Mouse (Mus musculus) right cerebral cortex, adult 2 months (tissue): ENCODE results near the gene Dusp3.

Experiments used
- DNase-seq, 2 experiments: peaks; one replicate each; pipeline ENCODE4 v3.0.0; 2021 to 2022; ENCODE audit warnings: low spot score in 2 of 2

The Dusp3 gene

DNA sequence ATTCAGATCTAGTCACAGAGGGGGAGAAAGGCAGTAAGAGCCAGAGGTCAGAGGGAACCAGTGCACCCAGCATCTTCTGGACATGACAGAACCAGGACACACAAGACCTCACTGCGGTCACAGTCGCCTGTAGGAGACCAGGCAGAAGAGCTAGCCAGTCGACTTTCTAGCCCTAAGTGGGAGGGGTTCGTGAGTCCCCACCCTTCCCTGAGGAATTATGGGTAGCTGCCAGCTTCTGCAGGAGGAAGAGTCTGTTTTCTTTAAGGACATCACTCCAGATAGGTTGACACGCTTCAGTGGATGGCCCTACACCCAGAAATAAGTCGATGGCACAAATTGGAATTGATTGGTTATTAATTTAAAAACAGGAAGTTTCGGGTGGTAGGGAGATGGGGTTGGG, 50.4 kb downstream of the Dusp3 start:
- no peak for DNase-seq

DNA sequence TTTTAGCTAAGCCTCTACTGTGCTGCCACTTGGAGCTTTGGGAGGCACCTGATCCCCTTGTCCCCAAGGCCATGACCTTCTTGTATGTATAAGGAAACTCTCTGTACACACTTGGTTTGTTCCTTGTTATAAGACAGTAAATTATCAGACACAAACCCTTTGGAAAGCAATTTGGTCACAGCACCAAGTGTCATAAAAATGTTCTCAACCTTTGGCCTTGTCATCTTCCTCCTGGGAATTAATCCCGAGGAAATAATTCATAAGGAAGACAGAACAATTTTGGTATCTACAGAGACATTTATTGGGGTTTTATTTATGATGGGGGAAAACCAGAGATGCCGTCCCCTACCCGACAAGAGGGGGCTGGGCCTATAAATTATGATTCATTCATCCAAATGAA, 51.1 kb downstream of the Dusp3 start:
- no peak for DNase-seq

DNA sequence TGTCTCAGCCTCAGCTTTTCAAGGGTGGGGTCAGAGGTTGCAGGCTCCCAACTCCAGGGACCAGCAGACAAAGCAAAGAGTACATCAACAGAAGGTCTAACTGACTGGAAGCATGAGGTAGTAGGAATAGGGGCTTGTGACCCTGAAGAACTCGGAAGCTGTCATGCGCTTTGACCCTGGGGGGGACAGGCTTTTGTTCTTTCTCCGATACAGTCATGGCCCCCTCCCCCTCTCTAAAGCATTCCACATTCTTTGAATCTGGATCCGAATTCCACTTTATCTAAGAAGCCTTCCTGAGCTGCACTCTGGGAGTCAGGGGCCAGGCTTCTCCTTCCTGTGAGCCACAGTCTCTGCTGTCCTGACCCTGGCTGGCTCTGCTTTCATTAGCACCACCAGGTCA, 54.8 kb downstream of the Dusp3 start:
- no peak for DNase-seq

DNA sequence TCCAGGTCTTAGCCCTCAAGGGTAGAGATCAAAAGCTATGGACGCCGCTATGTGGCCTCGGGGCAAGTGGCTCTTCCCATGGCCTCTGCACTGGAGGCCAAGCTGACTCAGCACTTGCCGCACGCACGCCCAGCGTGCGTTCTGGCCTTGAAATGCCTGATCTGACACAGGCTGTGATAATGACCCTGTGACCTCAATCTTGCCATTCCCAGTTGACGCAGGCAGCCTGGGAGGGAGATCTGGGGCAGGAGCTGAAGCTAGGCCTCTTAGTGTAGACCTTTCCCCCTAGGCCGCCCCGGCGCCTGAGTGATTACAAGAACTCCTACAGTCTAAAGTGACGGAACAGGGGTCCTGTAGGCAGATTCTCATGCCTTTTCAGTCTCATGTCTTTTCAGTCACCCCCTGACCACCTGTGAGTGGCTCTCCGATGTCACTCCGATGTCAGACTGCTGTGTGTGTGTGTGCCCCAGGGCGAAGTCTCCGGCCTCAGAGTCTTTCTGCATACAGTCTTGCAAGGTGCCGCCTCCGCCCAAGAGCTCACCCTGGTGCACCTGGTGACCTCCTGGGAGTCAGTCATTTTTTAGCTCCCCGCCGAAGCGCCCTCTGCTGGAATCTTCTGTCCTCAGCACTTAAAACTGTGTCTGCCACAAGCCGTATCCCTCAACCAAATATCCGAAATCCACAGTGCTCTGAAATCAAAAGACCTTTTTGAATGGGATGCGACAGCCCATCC, 58.6 kb downstream of the Dusp3 start:
- DNase-seq = no peak

DNA sequence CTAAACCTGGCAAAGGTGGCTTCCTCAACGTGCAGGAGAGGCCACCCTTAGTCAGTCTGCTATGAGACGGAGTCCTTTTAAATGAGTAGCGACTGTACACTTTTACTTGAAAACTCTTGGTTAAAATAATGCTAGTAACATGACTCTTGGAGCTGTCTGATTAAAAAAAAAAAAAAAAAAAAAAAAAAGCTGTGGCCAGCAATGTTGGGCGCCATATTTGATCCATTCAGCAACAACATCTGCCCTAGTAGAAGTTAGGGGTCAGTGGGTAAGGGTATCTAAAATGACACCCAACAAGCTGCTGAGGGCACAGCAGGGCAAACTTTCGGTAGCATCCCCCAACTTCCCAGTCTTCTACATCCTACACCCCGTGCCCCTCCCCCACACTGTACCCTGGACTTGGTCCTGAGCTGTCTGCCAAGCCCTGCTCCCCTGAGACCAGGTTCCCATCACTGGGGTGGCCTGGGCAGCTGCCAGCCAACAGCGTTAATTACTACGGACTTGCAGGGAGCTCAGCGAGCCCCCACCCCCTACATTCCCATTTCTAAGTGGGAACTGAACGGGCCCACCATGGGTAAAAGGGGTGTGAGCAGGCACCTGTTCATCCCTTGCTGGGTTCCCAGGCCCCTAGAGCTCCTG, 59.7 kb downstream of the Dusp3 start:
- DNase-seq = no peak

DNA sequence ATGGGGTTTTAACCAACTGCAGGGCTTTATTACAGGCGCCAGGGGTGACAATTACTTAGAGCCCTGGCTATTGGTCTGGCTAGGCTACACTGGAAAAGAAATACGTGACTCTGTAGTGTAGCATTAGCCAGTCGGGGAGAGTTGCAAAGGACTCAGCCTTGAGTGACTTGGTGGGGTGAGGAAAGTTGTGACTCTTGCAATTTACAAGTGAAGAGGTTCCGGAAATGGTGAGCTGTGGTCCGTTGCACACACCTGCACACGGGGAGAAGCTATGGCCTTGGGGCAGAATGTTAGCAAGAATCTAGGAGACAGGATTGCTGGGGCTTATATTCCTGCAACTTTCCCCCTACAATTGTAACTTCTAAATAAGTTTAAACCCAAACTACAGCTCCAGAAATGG, 61.2 kb downstream of the Dusp3 start:
- DNase-seq = no peak

DNA sequence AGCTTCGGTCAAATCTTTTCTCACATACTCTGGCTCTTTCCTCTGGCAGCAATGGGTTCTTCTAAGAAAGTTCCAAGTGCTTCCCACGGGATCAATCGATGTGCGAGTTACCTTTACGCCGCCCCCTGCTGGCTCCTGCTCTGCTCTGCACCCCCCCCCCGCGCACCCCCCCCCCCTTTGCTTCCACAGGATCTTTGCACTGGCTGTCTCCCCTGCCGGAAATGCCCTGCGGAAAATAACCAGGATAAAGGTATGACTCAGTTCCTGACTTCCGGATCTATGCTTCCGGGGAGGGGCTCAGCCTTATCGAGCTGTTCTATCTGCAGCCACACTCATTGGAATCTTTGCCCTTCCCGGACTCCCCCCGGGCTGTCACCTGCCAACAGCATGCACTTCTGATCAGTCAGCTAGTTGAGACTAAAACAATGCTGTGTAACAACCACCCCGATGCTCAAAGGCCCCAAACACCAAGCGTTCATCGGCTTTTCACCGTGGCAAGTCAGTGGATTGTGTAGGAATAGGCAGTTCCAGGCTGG, 62.3 kb downstream of the Dusp3 start:
- no peak for DNase-seq

DNA sequence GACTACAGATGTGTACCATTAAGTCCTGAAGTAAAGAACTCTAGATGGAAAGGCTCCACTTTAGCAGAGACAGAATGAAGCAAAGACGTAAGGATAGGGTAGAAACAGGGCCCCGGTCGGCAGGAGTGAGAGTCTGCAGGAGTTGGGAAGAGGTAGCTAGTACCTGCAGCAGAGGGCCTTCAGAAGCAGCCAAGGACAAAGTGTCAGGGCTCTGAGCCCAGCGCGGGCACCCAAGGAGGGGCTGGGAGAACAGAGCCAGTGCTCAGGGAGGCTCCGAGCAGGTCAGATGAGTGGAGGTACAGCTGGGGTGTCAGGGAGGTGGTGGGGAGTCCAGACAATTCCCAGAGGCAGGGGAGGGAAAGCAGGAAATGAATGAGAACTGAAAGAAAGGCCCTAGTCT, 62.8 kb downstream of the Dusp3 start:
- no peak for DNase-seq

DNA sequence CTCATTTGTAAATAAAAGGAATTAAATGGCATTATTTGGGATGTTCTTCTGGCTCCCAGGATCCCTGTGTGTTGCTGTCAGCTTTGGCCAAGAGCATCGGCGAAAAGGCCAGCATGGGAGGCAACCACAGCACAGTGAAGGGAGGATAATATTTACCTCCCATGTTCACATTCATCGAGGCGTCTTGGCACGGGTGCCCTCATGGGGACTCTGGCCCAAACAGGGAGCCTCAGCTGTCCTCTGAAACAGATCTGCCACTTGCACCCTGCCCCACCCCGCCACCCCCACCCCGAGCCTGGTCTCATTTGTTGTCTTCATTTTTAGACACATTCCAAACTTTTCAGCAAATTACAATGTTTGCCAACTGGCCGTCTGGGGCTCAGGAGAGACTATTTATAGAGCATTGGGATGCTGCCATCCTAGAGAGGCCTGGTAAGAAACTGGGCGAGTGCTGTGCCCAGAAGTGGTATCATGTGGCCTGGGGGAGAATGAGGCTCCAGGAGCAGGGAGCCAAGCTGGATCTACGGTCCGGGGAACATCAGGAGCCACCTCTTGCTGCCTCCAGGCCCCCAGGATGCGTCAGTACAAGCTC, 65.4 kb downstream of the Dusp3 start:
- no peak for DNase-seq
